Mouse (Mus musculus) liver, embryonic 11.5 days (tissue): ENCODE measurements around the gene Mr1. TPM values are rescaled to one million over a fixed set of nuclear protein-coding genes. Genes with fewer than 3 reads are reported as not detected.

ENCODE experiments used
- ATAC-seq: fragments of 200-750 bp; cut with Nextera tagmentation; replicated peaks from 2 replicates; pipeline ENCODE4 v1.8.0; 2017; ENCODE audit warnings: moderate number of reproducible peaks, mild to moderate bottlenecking, moderate TSS enrichment, moderate library complexity; ENCODE audit not compliant: low FRiP score
- DNase-seq: peaks from one replicate; pipeline ENCODE4 v3.0.0-alpha.2; 2017; ENCODE audit warnings: low spot score
- H3K27ac ChIP-seq: fragments of 300-500 bp; sonication (generic); 2 replicates; pipeline ENCODE4 v1.5.1; 2014; ENCODE audit warnings: mild to moderate bottlenecking, low read depth, low read length, control low read depth
- H3K27me3 ChIP-seq: fragments of 300-500 bp; sonication (generic); replicated peaks from 2 replicates; pipeline ENCODE4 v1.6.1; 2014; ENCODE audit warnings: low read length, mixed read lengths; ENCODE audit not compliant: control insufficient read depth, insufficient read depth
- H3K36me3 ChIP-seq: fragments of 300-500 bp; sonication (generic); 2 replicates; pipeline ENCODE4 v1.6.1; 2014; ENCODE audit warnings: mild to moderate bottlenecking, low read length, moderate library complexity, mixed read lengths; ENCODE audit not compliant: control insufficient read depth, insufficient read depth
- H3K4me1 ChIP-seq: fragments of 300-500 bp; sonication (generic); replicated peaks from 2 replicates; pipeline ENCODE4 v1.6.1; 2014; ENCODE audit warnings: low read length, mixed read lengths; ENCODE audit not compliant: control insufficient read depth, insufficient read depth
- H3K4me2 ChIP-seq: fragments of 300-500 bp; sonication (generic); 2 replicates; pipeline ENCODE4 v1.6.1; 2014; ENCODE audit warnings: mild to moderate bottlenecking, control low read depth, moderate library complexity
- H3K4me3 ChIP-seq: fragments of 300-500 bp; sonication (generic); 2 replicates; pipeline ENCODE4 v1.5.1; 2014; ENCODE audit warnings: low read depth, low read length, control low read depth
- H3K9ac ChIP-seq: fragments of 300-500 bp; sonication (generic); 2 replicates; pipeline ENCODE4 v1.6.1; 2014; ENCODE audit warnings: low read depth, low read length, control low read depth
- H3K9me3 ChIP-seq: fragments of 300-500 bp; sonication (generic); 2 replicates; pipeline ENCODE4 v1.6.1; 2016; ENCODE audit warnings: low read length, inconsistent platforms, mixed read lengths; ENCODE audit not compliant: control insufficient read depth
- WGBS: fragments of 180-500 bp; shearing (Covaris S2); extraction: QIAGEN DNeasy Blood & Tissue Kit; methylation state at CpG from one replicate; pipeline ENCODE4 v1.1.7; 2014; 5-methylcytosine and 5-hydroxymethylcytosine counted together
- polyA plus RNA-seq: library from polyadenylated mRNA; unstranded; fragments of >200 nt; fragmentation: Nextera tagmentation; extraction: Ambion mirVana; gene quantifications from 2 replicates; pipeline ENCODE4 v1.2.1, GENCODE M21; 2014

Mr1 gene
- polyA plus RNA-seq, 1 experiment from 2014 or later = 0.81 TPM

- peaks cover 30% of the 10 kb centered on the region for H3K4me1 ChIP-seq
- 53% methylated on average over 4 of the region's 4 CpGs for WGBS
- no peak overlapping the region for H3K4me3 ChIP-seq
- no peaks in the 10 kb centered on the region for H3K9me3 ChIP-seq
- DNase-seq (no peak), ATAC-seq (no peak)
- H3K36me3 ChIP-seq = no peaks in the 10 kb centered on the region
- no peak overlapping the region for H3K4me2 ChIP-seq
- no peaks in the 10 kb centered on the region for H3K27me3 ChIP-seq
- H3K9ac ChIP-seq = no peak overlapping the region
- no peak overlapping the region for H3K27ac ChIP-seq
Observed at GRCm38 (mm10) chr1:155093145-155093791, 53.3 kb downstream of the Mr1 start.

- ATAC-seq = no peak
- Histone ChIP-seq H3K4me1 (peaks cover 34% of the 10 kb centered on the region), H3K9me3 (no peaks in the 10 kb centered on the region), H3K4me2 (no peak overlapping the region), H3K27me3 (no peaks in the 10 kb centered on the region), H3K9ac (no peak overlapping the region), H3K36me3 (no peaks in the 10 kb centered on the region), H3K27ac (no peak overlapping the region), H3K4me3 (no peak overlapping the region)
- WGBS = 35% methylated on average over 14 of the region's 14 CpGs
- no peak for DNase-seq
Observed at GRCm38 (mm10) chr1:155091842-155092800, 54.5 kb downstream of the Mr1 start.

GRCm38 (mm10) chr1:155091374-155091841, 55.2 kb downstream of the Mr1 start:
- no peak for DNase-seq
- H3K27me3 ChIP-seq = no peaks in the 10 kb centered on the region
- no peak overlapping the region for H3K4me2 ChIP-seq
- H3K9me3 ChIP-seq = no peaks in the 10 kb centered on the region
- H3K9ac ChIP-seq = no peak overlapping the region
- H3K4me3 ChIP-seq = no peak overlapping the region
- H3K4me1 ChIP-seq = peaks cover 36% of the 10 kb centered on the region
- ATAC-seq = no peak
- WGBS = 60% methylated on average over 7 of the region's 7 CpGs
- H3K27ac ChIP-seq = no peak overlapping the region
- no peaks in the 10 kb centered on the region for H3K36me3 ChIP-seq

GRCm38 (mm10) chr1:155090736-155091135, 55.9 kb downstream of the Mr1 start:
- Histone ChIP-seq H3K27me3 (0 out of 2 replicates have a peak, but pooled peaks cover 2% of the 10 kb centered on the region), H3K9me3 (no peaks in the 10 kb centered on the region), H3K4me2 (no peak overlapping the region), H3K4me1 (peaks cover 42% of the 10 kb centered on the region), H3K4me3 (no peak overlapping the region), H3K36me3 (no peaks in the 10 kb centered on the region), H3K9ac (no peak overlapping the region), H3K27ac (no peak overlapping the region)
- no peak for DNase-seq
- WGBS = 58% methylated on average over 1 of the region's 1 CpGs
- no peak for ATAC-seq

- Histone ChIP-seq H3K9me3 (no peaks in the 10 kb centered on the region), H3K4me1 (peaks cover 45% of the 10 kb centered on the region), H3K9ac (no peak overlapping the region), H3K4me2 (no peak overlapping the region), H3K27me3 (0 out of 2 replicates have a peak, but pooled peaks cover 4% of the 10 kb centered on the region), H3K27ac (no peak overlapping the region), H3K4me3 (no peak overlapping the region), H3K36me3 (no peaks in the 10 kb centered on the region)
- 87% methylated on average over 7 of the region's 7 CpGs for WGBS
- no peak for ATAC-seq
- DNase-seq = no peak
Observed at GRCm38 (mm10) chr1:155090327-155090726, 56.3 kb downstream of the Mr1 start.

GRCm38 (mm10) chr1:155088847-155089603, 57.6 kb downstream of the Mr1 start:
- WGBS = 46% methylated on average over 16 of the region's 16 CpGs
- Histone ChIP-seq H3K27me3 (0 out of 2 replicates have a peak, but pooled peaks cover 4% of the 10 kb centered on the region), H3K27ac (peak overlapping the region; percentile 32; the same call in 1 of the 2 replicates)

GRCm38 (mm10) chr1:155088046-155088445, 58.6 kb downstream of the Mr1 start:
- no peak overlapping the region for H3K4me2 ChIP-seq
- no peak for DNase-seq
- no peaks in the 10 kb centered on the region for H3K9me3 ChIP-seq
- H3K27ac ChIP-seq = no peak overlapping the region
- ATAC-seq = no peak
- H3K9ac ChIP-seq = no peak overlapping the region
- WGBS = 79% methylated on average over 4 of the region's 4 CpGs
- H3K4me1 ChIP-seq = peaks cover 62% of the 10 kb centered on the region
- H3K36me3 ChIP-seq = no peaks in the 10 kb centered on the region
- H3K4me3 ChIP-seq = no peak overlapping the region
- 0 out of 2 replicates have a peak, but pooled peaks cover 4% of the 10 kb centered on the region for H3K27me3 ChIP-seq

More at GRCm38 (mm10) chr1:155088847-155089603, 57.6 kb downstream of the Mr1 start:
- Histone ChIP-seq H3K9ac (no peak overlapping the region), H3K4me1 (peaks cover 55% of the 10 kb centered on the region), H3K36me3 (no peaks in the 10 kb centered on the region), H3K4me2 (0 out of 2 replicates have a peak overlapping the region, but pooled peaks have one; percentile 8), H3K4me3 (no peak overlapping the region), H3K9me3 (no peaks in the 10 kb centered on the region)
- no peak for ATAC-seq
- DNase-seq = no peak

- ATAC-seq (no peak), DNase-seq (no peak)
- Histone ChIP-seq H3K4me3 (no peak overlapping the region), H3K9me3 (no peaks in the 10 kb centered on the region), H3K4me2 (no peak overlapping the region), H3K27me3 (0 out of 2 replicates have a peak, but pooled peaks cover 4% of the 10 kb centered on the region), H3K36me3 (no peaks in the 10 kb centered on the region), H3K9ac (no peak overlapping the region), H3K27ac (no peak overlapping the region), H3K4me1 (peaks cover 57% of the 10 kb centered on the region)
- 6% methylated on average over 4 of the region's 4 CpGs for WGBS
Observed at GRCm38 (mm10) chr1:155086893-155087292, 59.7 kb downstream of the Mr1 start.
